Mouse (Mus musculus): ENCODE measurements around the gene Kcne4.
"Not testable (repeated sequence)": the region's sequence is repeated elsewhere in the genome, so short reads cannot be mapped to it uniquely, and the experiment has no call there.

Kcne4 gene

DNA sequence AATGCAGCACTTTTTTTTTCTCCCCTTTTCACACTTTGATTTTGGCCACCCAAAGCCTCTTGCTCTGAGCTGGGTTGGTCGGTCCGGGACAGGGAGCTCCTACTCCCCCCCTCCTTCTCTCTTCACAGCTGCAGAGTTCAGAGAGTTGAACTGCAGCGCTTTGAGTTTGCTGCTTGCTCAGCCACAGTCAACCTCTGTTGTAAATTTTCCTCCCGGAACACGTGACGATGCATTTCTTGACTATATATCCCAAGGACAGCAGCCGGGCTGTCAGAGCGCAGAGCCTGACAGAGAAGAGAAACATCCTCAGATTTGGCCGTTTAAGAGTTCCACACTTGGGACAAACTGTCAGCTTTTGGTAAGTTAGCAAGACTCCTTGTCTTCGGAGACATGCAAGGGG, at the start of gene Kcne4:
Gene Kcne4, plus strand, starts transcription at position 120 of the 400 bp plus-strand sequence.
- in situ Hi-C loops (cut with MboI, MseI) = no loop called here

GRCm38 (mm10) chr1:78781899-78782298, 34.7 kb upstream of the Kcne4 start:
- in situ Hi-C loops (cut with MboI, MseI) = no loop called here

GRCm38 (mm10) chr1:78784936-78785335, 31.6 kb upstream of the Kcne4 start:
- in situ Hi-C loops (cut with MboI, MseI) = not testable (repeated sequence)

GRCm38 (mm10) chr1:78789744-78790143, 26.8 kb upstream of the Kcne4 start:
- in situ Hi-C loops (cut with MboI, MseI) = no loop called here

- in situ Hi-C loops (cut with MboI, MseI) = no loop called here
Measured at GRCm38 (mm10) chr1:78807428-78807827, 9.1 kb upstream of the Kcne4 start.

DNA sequence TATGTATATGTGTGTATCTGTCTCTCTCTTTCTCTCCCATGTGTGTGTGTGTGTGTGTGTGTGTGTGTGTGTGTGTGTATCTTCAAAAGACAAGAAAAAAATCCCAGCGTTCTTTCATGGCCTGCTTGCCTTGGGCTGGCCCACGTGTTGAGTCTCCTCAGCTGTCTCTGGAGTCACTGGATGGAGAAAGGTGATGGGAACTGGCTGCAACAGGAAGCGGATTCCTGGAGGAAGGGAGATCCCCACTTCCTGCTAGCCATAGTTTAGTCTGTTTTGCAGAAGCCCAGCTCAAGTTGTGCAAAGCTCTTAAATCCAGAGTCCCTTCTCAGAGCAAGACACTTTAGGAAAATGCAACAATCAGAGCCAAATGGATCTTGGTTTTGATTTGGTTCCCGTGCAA, 6.7 kb upstream of the Kcne4 start:
- in situ Hi-C loops (cut with MboI, MseI) = no loop called here

DNA sequence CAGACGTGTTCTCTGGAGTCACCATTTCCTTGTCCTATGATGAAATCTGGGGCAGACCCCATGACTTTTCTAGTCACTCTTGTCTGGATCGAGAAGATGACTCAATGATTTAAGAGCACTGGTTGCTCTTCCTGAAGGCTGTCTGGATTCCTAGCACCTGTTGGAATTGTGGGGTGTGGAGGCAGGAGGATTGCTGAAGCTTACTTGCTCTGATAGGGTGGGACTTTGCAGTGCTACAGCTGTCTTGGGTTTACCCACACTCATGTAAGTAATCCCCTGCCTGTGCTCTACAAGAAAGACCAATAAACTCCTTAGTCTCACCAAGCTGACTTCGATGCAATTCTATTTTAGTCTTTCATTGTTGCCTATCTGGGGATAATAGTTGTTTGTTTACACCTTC, 5.7 kb upstream of the Kcne4 start:
- in situ Hi-C loops (cut with MboI, MseI) = no loop called here

GRCm38 (mm10) chr1:78811975-78812490, 4.5 kb upstream of the Kcne4 start:
- in situ Hi-C loops (cut with MboI, MseI) = no loop called here

DNA sequence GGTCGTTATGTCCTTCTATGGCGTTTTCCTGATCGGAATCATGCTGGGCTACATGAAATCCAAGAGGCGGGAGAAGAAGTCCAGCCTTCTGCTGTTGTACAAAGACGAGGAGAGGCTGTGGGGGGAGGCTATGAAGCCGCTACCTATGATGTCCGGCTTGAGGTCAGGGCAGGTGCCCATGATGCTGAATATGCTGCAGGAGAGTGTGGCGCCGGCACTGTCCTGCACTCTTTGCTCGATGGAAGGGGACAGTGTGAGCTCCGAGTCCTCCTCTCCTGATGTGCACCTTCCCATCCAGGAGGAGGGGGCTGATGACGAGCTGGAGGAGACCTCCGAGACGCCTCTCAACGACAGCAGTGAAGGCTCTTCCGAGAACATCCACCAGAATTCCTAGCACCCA, 1.2 kb downstream of the Kcne4 start:
- in situ Hi-C loops (cut with MboI, MseI) = no loop called here

DNA sequence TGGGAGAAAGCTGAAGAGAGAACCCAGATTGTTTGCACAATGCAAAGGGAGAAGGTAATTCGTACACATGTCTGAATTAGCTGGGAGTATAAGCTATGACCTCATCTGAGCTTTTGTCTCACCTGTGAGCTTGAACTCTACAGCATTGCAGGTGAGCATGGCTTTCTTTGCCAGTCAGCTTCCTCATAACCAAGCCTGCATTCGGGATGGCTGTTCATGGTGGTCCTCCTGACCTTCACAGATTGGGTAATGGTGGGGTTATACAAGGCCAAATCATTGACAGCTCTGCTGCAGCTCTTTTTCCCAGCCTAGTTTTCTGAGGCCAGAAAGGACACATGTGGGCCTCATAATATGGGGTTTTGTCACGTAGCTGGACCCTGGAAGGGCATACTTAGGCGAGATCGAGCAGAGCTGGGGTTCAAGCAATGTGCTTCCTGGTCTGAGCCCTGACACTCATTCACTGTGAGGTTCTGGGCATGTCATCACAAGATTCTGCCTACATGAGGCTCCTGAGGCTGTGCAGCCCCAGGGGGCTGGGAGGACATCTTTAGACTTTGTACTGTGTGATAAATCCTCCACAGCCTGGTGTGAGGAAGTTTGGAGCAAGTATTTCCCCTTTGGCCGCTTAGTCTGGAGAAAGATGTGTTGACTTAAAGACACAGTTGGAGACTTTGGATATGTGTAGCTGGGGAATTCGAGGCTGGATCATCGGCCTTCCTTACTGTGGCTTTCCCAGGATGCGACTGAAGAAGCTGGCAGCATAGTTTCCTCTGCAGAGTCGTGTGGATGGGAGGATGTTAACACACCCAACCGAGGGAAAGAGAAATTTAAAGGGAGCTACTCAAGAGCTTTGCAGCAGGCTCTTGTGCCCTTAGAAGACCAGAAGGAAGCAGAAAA, 2.3 kb downstream of the Kcne4 start:
- in situ Hi-C loops (cut with MboI, MseI) = no loop called here

GRCm38 (mm10) chr1:78819592-78819991, 3.0 kb downstream of the Kcne4 start:
- in situ Hi-C loops (cut with MboI, MseI) = no loop called here

DNA sequence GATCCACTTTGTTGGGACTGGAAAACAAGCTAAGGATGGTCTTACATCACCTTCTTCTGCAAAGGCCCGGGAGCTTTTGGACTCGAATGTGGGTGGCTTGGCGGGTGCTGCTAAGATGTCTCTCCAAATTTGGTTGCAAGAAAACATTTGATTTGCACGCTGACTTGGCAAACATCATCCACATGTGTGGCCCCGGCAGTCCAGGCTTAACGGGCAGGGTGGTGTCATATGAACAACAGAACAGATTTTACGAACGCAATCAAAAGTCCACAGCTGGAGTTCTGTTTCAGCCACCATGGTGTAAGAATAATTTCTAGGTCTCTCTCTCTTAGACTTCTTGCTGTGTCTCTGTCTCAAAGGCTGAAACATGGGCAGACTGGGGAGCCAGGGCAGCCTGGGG, 3.6 kb downstream of the Kcne4 start:
- in situ Hi-C loops (cut with MboI, MseI) = no loop called here

DNA sequence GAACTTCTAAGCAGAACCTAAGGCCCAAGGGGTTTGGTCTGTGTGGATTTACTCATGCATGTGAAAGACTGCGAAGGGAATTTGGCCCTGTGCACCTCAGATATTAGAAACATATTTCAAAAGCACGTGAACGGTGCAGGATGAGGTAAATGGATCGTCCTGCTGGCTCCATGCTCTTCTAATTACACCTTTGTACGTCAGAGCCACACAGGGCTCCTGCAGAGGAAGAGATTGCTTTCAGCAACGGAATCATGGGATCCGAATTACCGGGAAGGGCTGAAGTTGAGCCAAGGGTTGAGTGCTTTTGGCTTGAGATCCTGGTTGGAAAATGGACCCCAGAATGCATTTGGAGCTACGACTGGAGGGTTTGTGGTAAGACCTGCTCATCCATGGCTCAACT, 4.6 kb downstream of the Kcne4 start:
- in situ Hi-C loops (cut with MboI, MseI) = no loop called here

GRCm38 (mm10) chr1:78821733-78822430, 5.3 kb downstream of the Kcne4 start:
- in situ Hi-C loops (cut with MboI, MseI) = no loop called here

DNA sequence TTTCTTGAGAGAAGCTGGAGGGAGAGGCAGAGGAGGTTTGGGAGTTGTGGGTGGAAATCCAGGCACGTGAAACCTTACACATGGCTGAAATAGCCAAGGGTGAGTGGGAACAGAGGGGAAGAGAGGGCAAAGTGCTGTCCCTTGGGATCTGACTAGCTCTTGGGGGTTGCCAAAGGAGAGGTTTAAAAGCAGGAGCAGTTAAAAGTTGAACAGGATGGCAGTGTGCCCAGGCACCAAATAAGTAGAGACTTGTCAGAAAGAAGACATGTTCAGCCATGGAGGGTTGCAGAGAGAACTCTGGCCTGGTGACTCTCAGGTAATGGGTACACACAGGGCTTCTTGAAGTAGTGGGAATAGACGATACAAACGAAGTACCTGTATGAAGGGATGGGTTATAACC, 8.7 kb downstream of the Kcne4 start:
- in situ Hi-C loops (cut with MboI, MseI) = no loop called here

DNA sequence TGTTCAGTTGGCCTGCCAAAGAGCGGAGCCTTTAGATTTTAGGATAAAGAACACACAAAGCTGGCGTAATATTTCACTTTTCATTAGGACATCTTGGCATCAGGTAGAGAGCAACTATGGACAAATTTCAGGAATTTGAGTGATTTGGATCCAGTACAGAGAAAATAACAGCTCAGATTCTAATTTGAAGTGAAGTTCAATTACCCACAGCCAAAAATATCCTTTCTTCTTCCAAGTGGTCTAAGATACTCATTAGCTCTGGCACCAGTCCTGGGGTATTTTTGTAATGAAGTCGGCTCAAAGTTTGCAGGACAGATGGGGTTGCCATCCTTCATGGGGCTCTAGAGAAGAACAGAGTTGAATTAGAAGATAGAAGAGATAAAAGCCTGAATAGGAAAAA, 21.9 kb downstream of the Kcne4 start:
- in situ Hi-C loops (cut with MboI, MseI) = no loop called here

- in situ Hi-C loops (cut with MboI, MseI) = no loop called here
Measured at GRCm38 (mm10) chr1:78840769-78841168, 24.2 kb downstream of the Kcne4 start.

DNA sequence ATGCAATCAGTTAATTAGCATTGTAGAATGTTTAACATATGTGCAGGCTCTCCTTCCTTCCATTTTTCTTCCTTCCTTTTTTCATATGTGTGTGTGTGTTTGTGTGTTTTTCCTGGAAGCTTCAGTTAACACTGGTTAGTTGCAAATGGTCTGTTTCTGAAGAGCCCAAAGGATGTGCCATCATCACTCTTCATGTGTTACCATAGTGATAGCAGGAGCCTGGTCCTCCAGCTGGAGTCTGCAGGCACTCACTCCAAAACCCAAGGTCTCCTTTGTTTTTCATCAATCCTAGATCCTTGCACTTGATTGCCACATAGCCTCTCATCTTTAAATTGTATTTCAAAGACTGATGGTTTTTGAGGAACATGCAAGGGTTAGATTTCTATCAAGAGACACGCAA, 29.1 kb downstream of the Kcne4 start:
- in situ Hi-C loops (cut with MboI, MseI) = no loop called here

DNA sequence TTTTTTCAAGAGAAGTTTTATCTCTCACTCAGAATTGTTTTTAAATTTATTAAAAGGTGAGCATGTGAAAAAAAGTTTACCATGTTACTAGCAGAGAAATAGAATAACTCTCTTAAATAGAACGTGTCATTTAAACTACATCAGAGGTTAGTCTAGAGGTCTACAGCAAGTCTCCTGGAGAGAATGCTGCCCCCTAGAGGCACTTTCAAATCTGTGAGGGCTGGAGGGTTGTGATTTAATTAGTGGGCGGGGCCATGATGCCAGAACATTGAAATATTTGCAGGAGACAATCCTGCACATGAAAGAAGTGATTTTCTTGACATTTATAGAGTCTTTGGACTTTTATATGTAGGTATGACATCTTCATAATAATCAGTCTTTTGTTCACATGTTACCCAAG, 29.9 kb downstream of the Kcne4 start:
- in situ Hi-C loops (cut with MboI, MseI) = no loop called here

GRCm38 (mm10) chr1:78852408-78853093, 36.0 kb downstream of the Kcne4 start:
- in situ Hi-C loops (cut with MboI, MseI) = no loop called here

GRCm38 (mm10) chr1:78853094-78853445, 36.5 kb downstream of the Kcne4 start:
- in situ Hi-C loops (cut with MboI, MseI) = no loop called here

DNA sequence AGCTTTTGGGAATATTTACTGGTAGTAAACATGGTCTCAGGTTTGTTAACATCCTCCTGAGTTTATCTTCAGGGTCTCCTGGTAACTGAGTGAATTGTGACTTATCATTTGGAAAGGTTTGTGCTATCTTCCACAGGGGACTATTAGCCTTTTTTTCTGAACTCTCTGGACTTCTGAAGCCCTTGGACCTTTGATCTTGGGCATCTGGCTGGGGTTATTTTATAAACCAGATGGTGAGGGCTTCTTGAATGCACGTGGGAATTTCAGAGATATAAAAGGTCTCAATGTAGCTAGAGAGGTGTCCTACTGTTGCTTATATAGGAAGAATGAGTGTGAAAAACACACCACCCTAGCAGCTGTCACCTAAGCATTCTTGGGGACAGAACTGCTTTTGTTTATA, 37.7 kb downstream of the Kcne4 start:
- in situ Hi-C loops (cut with MboI, MseI) = no loop called here
